Mouse (Mus musculus): Measurements from ENCODE around the gene Btbd6.

The Btbd6 gene

GRCm38 (mm10) chr12:113012443-113012842 is 36.2 kb downstream of the Btbd6 start:
- DNase-seq = no peak

DNA sequence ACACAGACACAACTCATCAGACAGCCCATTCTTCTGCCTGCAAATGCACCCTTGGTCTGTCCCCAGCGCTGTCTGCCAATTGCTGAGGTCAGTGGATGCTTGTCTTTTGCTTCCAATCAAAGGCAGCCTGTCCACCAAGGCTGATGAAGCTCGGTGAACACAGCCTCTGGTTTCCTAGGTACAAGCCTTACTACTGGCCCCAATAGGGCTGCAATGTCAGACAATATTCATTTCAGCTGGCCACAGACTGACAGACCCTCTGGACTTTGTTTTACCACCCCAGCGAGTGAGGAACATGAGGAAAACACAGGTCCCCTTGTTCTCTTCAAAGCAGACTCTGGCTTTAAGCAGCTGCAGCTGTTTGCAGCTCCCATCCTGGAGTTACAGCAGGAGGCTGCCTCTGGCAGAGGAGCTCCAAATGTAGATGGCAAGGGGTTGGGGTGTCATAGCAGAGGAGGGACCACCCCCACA is 36.8 kb downstream of the Btbd6 start:
- peak; percentile 70 for DNase-seq

DNA sequence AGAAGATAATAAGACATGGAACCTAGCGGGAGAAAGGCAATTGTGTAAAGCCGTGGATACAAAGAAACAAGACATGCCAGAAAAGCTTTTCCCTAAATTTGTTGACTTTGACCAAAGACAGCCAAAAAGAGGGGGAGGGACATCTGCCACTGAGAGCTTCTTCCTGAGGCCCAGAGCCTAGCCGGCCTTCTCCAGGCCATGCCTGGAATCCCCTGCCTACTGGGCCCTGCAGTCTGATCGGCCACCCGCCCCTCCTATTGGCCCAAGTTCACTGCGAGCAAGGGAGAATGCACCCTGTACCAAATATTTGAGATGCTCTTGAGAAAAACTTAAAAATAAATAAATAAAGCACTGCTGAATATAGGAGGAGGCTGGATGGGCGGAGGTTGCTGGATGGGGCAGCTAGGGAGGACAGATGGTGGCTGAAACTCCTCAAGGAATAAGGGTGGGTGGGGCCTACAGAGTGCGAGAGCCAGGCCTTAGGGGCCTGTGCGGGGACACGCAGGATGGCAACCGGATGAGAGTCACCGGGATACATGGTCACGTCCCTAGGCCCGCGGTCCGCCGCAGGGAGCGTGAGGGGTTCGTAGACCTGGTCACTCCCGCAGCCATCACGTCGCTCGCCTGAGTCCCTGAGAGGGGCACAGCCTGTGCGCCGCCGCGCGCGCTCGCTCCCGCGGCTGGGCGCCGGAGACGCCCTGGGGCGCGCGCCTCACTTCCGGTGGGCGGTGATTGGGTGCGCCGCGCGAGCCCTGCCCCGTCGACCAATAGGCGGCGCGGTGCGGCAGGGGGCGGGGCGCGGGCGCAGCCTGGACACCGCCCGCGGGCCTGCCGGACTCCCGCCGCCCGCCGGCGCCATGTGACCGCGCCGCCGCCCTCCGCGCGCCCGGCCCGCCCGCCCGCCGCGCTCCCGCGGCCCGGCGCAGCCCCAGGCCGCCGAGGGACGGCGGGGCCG is 37.6 kb downstream of the Btbd6 start, which contains the start of gene Pacs2:
Gene Pacs2, plus strand, starts transcription at position 905 of the 955 bp plus-strand sequence.
- DNase-seq = peak; percentile 94

GRCm38 (mm10) chr12:113014561-113015556 is 38.6 kb downstream of the Btbd6 start:
- DNase-seq = peak; percentile 74

DNA sequence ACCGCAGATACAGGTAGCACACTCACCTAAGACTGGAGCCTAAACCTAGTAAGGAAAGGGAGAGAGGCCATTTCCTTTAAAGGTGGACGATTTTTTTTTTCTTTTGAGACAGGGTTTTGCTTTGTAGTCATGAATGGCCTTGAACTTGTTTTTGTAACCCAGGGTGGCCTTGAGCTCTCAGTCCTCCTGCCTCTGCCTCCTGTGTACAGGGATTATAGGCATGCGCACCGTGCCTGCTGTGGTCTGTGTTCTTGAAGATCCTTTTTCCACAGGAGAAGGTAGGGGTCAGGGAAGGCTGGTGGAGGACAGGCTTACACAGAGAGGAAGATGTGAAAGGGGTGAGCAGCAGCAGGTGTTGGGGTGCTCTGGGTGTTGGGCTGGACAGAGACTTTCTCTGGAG is 39.7 kb downstream of the Btbd6 start:
- DNase-seq = peak; percentile 14

GRCm38 (mm10) chr12:113016976-113017375 is 40.7 kb downstream of the Btbd6 start:
- no peak for DNase-seq

DNA sequence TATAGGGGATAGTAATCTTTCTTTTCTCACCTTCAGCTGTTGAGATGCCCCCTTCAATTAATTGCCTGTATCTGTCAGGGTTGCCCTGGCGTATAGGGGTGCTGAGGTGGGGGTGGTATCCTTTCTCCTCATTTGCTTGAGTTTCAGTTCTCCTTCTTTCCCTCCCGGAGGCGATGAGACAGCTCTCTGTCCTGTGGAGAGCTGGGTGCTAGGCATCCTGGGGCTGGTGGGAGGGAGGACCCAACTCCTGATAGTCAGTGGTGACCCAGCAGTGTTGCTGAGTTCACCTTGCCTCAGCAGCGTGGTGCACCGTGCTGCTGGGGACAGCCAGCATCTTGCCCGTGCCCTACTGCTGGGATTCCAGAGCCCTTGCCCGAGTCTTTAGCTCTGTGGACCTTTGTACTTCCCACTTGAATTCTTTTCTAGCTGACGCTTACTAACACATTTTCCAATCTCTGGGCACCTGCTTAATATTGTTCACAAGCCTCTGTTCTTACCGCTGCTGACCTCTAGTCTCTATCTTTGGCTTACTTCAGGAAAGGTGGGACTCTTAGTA is 41.2 kb downstream of the Btbd6 start:
- no peak for DNase-seq

GRCm38 (mm10) chr12:113018763-113019162 is 42.5 kb downstream of the Btbd6 start:
- no peak for DNase-seq

- DNase-seq = no peak
These were observed 45.2 kb downstream of the Btbd6 start for GRCm38 (mm10) chr12:113021488-113021887.

DNA sequence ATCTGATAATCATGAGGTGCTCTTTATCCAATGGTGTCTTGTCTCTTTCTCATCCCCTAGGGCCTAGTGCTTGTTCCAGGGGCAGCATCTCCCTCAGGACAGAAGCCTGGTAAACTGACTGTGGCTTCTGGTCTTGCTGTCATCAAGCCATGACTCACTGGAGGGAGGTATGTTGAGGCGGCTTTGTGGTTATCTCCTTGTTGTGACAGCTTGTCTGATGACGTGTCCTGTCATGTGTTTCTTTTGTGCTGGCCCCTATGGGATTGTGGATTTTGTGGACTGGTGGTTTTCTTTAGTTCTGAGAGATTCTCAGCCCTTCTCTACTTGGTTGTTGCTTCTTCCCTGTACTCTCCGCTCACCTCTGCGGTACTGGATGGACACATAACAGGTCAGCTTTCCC is 46.8 kb downstream of the Btbd6 start:
- DNase-seq = no peak

DNA sequence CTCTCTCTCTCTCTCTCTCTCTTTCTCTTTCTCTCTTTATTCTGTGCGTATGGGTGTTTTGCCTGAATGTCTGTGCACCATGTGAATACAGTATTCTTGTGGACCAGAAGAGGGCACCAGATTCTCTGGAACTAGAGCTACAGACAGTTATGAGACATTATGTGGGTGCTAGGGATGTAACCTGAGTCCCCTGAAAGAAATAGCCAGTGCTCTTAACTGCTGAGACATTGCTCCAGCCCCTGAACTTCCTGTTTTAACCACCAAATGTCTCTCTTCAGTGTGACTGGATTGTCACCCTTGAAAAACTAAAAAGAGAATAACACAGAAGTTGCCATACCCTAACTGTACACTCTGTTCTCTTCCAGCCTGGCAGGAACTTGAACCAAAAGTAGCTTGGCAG is 50.3 kb downstream of the Btbd6 start:
- DNase-seq = no peak

DNA sequence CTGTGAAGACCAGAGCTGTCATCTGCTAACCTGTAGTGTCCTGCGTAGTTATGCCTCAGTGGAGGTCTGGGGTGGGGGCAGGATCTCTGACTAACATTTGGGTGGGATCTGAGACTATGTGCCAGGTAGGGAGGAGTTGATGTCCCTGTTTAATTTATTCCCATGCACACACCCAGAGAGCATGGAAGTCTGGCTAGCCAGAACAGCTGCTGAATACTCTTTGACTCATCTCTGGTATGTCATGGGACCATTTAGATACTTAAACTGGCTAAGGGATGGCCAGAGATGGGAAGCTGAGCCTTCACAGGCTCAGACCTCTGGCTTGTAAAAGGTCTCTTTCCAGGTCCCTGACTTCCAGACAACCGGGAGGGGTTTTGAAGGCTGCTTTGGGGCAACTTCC is 51.2 kb downstream of the Btbd6 start:
- DNase-seq = no peak

GRCm38 (mm10) chr12:113028067-113028466 is 51.8 kb downstream of the Btbd6 start:
- DNase-seq = no peak

Measured in cerebellum, adult 9-11 months (tissue).